Mouse (Mus musculus) spleen, adult 2 months (tissue): Measurements from ENCODE around the gene 5430419D17Rik.

Experiments used
- CTCF ChIP-seq: fragments of 200-500 bp; IDR thresholded peaks from 2 replicates; pipeline ENCODE4 v1.5.1; 2011; ENCODE audit warnings: mild to moderate bottlenecking, inconsistent platforms; ENCODE audit not compliant: insufficient read depth, insufficient read length, insufficient replicate concordance; ENCODE audit errors: extremely low read depth
- POLR2A ChIP-seq: fragments of 200-500 bp; IDR thresholded peaks from 2 replicates; pipeline ENCODE4 v1.6.1; 2011; ENCODE audit warnings: low read depth, low read length, inconsistent platforms

GRCm38 (mm10) chr7:131314493-131314892, 140.3 kb downstream of the 5430419D17Rik start:
- TF ChIP-seq POLR2A (no peak), CTCF (no peak)
